Mouse (Mus musculus) megakaryocyte progenitor cell, adult 5-6 weeks (primary cell): Measurements from ENCODE around the gene Fbxl22. TPM values are rescaled to one million over a fixed set of nuclear protein-coding genes. Genes with fewer than 3 reads are reported as not detected.

Experiments
- ATAC-seq: replicated peaks from 2 replicates; pipeline ENCODE4 v1.8.0; 2016; ENCODE audit warnings: mild to moderate bottlenecking, moderate TSS enrichment, inconsistent platforms; ENCODE audit not compliant: poor library complexity
- total RNA-seq, 2 experiments: library from RNA; stranded (forward) in 1 of 2; stranded (reverse) in 1 of 2; fragments of 157-497, 149-512 nt in 1 of 2; fragments of 200-1000 nt in 1 of 2; gene quantifications; 2 replicates each; pipeline versions ENCODE4 v1.2.3 to v1.2.4; 2015 to 2017

Gene Fbxl22
- total RNA-seq, 2 experiments from 2014 or later, result 0.37 to 0.74 TPM

DNA sequence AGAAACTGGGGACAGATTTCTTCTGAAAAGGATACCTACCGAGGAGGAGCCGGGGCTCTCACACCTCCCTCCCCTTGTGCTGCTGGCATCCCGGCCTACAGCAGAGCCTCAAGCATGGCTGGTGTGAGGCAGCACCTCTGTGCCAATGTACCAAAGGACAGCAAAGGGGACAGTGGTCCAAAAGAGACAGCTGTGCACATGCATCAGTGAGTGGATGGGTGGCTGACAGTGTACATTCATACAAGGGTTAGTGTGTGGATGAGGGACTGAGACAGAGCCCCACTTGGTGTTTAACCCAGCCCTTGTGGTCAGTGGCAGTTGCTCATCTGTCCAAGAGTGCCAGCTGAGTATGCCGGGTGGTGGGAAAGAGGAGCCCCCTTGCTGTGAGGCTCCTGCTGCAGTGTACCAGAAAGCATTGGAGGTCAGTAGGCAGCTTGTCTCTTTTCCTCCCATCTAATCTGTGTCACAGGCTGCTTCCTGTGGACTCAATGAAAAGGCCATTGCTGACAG lies 5.4 kb downstream of the Fbxl22 start:
- ATAC-seq, result no peak

DNA sequence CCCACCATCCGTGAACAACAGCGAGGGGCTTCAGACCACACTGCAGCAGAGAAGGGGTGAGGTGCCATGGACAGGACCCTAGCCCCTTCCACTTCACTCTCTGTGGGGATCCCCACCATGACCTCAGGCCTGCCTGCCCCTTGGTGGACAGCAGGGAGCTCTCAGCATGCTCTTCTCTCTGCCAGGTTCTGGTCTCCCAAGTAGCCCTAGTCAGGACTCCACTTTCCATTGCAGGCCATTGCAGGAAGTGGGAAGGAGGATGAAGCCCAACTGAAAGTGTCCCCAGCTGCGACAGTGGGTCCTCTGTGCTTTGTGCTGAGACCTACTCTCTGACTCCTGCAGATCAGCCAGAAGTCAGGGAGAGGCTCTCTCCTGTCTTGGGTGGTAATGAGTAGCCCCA lies 6.7 kb downstream of the Fbxl22 start:
- no peak for ATAC-seq

DNA sequence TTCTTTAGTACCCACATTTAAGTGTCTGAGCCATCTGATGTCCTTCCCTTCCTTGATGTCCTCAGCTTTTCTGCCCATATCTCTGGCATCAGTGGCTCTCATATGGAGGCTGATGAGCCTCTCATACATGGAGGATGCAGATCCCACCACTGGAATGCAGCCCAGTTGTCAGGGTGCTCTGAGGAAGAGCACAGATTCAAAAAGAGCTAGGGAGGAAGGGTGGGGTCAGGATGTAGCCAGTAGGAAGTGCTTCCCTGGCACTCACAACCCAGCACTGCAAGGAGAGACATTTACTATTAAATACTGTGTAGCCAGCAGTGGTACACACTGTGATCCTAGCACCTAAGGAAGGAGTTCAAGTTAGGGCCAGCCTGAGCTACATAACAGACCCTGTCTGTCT lies 8.0 kb downstream of the Fbxl22 start:
- no peak for ATAC-seq

DNA sequence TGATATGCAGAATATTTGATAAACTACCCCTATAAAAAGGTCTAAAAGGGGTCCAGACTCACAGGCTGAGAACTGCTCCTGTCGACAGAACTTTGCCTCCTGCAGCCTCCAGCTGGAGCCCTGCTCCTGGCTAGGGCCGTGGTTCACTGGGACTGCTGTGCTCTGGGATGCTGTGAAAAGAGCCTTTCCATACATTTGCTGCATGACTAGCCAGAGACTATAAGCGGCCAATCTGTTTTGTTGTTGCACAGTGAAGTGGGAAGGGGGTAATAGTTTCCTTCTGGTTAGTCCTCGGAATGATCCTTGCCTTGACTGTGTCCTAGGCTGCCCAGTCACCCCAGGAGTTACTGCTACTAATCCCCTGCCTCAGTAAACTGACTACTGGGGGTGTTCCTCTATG lies 8.4 kb downstream of the Fbxl22 start:
- no peak for ATAC-seq

DNA sequence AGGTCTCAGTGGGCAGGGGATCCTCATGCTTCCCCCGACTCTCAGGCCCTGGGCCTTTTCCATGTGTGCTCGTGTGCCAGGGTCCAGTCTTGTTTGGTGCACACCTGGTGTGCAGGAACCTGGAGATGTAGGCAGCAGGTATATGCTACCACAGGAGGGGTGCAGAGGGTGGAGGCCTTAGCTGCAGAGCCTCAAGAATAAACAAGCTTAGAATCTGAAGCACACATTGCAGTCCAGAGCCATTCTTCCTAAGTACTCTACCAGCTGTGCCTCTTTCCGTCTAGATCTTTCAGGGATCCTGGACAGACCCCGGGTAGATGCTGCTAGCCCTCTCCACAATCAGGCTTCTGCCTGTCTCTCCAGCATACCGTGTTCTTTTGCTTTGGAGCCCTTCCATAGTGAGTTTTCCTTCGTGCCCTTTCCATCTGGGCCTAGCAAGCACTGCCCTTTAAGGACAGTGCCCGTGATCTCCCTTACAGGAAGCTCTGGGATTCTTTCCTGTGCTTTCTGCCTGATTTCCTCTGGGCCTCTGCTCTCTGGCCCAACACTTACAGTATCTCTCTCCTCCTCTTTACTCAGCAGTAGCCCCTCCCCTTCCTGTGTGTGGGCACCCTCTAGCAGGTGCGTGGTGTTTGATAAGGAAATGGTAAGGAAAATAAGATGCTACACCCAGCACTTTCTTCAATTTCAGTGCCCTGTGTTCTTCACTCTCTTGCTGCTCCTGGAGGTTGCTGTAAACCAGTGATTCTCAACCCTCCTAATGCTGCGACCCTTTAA lies 9.1 kb downstream of the Fbxl22 start:
- peak; percentile 92 for ATAC-seq

DNA sequence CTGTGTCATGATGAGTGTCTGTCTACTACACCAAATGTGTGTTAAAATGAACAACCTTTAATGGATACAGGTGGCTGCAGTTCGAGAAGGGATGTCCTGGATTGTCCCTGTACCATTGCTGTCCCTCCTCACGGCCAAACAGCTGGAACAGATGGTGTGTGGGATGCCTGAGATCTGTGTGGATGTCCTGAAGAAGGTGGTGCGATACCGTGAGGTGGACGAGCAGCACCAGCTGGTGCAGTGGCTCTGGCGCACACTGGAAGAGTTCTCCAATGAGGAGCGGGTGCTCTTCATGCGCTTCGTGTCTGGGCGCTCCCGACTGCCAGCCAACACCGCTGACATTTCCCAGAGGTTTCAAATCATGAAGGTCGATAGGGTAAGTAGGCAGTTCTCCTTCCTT lies 9.9 kb downstream of the Fbxl22 start:
- ATAC-seq, result no peak

DNA sequence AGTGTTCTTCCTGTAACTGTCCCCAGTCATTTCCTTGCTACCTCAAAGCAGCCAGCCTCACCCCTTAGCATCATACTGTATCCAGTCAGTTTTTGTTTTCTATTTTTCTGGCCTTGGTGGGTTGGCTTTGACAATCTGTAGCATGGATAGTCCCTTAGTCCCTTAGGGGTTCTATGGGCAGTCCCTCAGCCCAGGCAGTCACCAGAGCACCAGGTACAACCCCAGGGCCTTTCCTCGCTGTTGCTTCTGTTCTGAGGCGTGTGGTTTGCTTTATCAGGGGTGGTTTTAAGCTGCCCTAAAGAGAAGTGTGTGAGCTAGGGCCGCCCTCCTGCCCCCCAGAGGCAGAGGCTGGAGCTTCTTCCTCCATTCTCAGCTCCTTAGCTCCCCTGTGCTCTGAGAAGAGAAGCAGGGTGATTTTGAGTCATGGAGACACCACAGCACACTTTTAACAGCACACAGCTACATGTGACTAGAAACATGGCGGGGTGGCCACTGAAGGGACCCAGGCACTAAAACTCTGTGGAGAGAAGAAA lies 10.4 kb downstream of the Fbxl22 start:
- ATAC-seq, result peak; percentile 82

DNA sequence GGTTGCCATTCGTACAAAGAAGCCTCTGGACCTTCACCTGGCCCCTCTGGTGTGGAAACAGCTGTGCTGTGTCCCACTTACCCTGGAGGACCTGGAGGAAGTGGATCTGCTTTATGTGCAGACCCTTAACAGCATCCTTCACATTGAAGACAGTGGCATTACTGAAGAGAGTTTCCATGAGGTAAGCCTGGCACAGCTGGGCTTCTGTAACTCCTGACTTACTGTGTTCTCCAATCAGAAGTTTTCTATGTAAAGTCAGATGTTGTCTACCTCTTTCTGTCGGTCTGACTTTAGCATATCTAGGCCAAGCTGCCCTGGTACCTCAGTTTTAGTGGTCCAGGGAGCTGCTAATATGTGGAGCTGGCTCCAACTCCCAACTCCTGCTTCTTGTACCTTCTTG lies 13.1 kb downstream of the Fbxl22 start:
- ATAC-seq, result no peak

DNA sequence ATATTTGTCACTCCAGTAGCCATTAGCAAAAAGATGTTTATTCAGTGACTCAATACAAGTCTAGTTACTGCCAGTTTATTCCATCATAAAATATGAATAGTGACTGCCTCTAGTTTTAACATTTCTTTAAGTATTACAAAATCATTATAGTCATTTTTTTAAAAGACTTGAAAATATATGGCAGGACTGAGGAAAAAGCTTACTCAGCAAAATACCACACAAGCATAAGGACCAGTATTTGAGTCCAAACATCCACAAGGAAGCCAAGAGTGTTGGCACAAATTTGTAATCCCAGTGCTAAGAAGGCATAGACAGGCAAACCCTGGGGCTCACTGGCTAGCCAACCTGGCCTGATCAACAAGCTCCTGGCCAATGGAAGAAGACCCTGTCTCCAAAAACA lies 20.4 kb downstream of the Fbxl22 start:
- ATAC-seq, result no peak

DNA sequence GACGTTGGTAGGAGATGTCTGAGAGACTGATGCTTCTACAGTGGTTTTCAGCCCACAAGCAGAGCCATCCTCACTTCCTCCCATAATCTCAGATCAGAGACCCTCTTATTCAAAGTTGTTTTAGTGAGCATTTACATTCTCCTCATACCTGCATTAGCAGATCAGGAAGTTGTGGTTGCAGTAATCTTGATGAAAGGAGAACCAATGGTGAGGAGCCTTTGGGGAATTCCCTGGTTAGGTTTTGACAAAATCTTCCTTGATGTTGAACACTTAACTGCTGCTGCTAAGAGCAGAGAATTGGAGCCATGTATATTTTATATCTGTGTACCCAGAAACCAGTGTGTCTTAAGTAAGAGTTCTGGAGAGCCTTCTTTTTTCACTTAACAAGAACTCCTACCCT lies 22.0 kb downstream of the Fbxl22 start:
- ATAC-seq, result no peak

DNA sequence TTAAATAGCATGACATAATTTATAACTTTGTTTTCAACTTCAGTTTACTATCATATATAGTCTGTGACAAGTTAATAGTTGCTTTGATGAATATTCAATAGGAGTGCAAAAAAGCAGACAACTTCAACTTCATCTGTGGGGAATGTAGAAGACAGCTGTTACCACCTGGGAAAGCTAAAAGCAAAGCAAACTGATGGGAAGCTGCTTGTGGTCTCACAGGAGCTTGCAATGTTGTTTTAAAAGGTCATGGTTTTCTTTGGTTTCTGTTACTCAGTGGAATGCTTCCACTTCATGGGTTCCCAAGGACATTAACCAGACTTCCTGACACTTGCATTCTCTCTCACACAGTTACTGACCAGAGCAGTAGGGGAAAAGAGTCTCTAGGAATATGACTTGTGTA lies 25.6 kb downstream of the Fbxl22 start:
- ATAC-seq, result no peak

DNA sequence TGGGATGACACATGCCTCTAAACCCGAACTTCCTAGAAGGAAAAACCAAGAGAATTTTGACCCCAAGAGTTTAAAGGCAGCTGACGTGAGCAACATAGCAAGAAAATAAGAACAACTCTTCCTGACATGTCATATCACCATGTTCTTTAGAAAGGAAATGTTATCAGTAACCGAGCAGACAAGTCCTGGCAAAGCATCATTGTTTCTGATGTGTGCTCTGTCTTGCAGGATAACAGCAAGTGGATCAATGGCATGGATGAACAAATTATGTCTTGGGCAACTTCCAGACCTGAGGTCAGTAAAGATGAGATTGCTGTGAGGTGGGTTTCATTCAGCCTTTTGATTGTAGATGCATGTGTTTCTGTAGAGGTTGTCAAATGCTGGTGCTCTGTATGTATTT lies 31.0 kb downstream of the Fbxl22 start:
- peak; percentile 92 for ATAC-seq

DNA sequence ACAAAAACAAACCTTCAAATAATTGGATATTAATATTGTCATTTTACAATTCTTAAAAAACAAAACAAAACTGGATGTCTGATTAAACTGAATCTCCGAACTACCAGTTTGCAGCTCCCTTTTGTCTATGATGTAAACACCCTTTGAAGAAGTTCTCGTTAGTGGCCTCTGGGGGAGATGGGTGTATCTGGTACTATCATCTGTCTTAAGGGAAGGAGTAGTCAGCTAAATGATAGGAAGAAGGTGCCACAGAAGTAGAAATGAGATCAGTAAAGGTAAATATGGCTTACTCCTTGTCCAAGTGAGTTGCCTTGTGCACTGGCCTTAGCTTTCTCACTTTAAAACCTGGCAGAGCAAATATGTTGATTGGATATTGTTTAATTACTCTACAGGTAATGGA lies 36.6 kb downstream of the Fbxl22 start:
- no peak for ATAC-seq

DNA sequence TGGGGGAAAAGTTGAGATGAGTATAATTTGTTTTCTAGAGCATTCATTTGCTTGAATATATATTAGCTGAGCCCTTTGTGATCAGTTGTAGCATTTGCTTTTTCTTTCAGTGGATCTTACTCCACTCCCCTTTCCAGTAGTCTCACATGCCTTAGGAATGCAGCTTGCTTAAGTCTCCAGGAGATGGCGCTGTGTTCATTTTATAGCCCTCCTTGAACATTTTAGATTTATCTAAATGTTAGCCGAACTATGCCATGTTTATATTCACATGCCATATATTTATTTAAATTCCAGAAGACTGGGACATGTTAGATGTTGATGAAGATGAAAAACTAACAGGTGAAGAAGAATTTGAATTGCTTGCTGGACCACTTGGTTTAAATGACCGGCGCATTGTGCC lies 49.3 kb downstream of the Fbxl22 start:
- ATAC-seq, result peak; percentile 83

Other genes starting within 250 kb of the Fbxl22 start
- 33.4 and 39.9 TPM in 2 replicates for gene Herc1, start 164.1 kb downstream of the Fbxl22 start, total RNA-seq (2015)
- 41.7 and 60.1 TPM in 2 replicates for gene Herc1, start 164.1 kb downstream of the Fbxl22 start, total RNA-seq (2017)
- gene Usp3, start 78.5 kb upstream of the Fbxl22 start, total RNA-seq (2015), result 62.6 and 71.6 TPM in 2 replicates
- gene Usp3, start 78.5 kb upstream of the Fbxl22 start, total RNA-seq (2017), result 43.6 and 48.9 TPM in 2 replicates
- 2.3 and 2.7 TPM in 2 replicates for gene Car12, start 199.1 kb upstream of the Fbxl22 start, total RNA-seq (2015)
- 1.2 and 2.4 TPM in 2 replicates for gene Car12, start 199.1 kb upstream of the Fbxl22 start, total RNA-seq (2017)